Mouse (Mus musculus) kidney, adult 10 weeks (tissue): ENCODE measurements around the gene Tinag. TPM values are rescaled to one million over a fixed set of nuclear protein-coding genes. Genes with fewer than 3 reads are reported as not detected.

Source experiments
- polyA plus RNA-seq: library from polyadenylated mRNA; stranded (reverse); fragments of 350-450 nt; fragmentation: Illumina TruSeq; extraction: RNeasy Lipid Tissue Mini Kit (QIAGEN cat#74804); gene quantifications from one replicate; pipeline ENCODE4 v1.2.3, GENCODE M21; 2014; ENCODE audit warnings: low read depth, low replicate concordance

Gene Tinag
- polyA plus RNA-seq = 411 TPM

GRCm38 (mm10) chr9:77045585-77045984 lies at the start of gene Tinag:
TSS of gene Tinag (minus strand) at chr9:77045794.

